Mouse (Mus musculus): Measurements from ENCODE around the gene Slc16a8. TPM values are rescaled to one million over a fixed set of nuclear protein-coding genes. Genes with fewer than 3 reads are reported as not detected.

The Slc16a8 gene
- total and polyA plus RNA-seq, 2 experiments from 2014 or later: 0.67 to 1.8 TPM

DNA sequence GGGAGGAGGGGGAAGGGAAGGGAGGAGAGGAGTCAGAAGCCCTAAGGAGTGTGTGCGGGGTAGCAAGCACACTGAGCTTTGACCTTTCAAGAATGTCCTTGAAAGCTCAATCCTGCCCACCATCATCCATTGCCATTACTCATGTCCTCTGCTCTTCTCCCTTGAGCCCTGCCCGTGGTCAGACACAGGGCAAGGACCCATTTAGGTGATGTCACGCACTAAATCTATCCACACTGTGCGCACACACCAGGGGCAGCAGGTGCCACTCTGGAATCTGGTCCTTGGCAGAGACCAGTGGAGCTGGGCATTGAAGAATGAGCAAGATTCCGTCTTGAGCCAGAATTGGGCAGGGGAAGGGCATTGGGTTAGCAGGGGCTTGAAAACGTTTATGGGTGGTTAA lies 46.4 kb downstream of the Slc16a8 start:
- Histone ChIP-seq H3K4me2 (ENCODE audit: low read depth, low read length) (no peak overlapping the region), H3K4me3 (ENCODE audit: low read depth, low read length) (no peak overlapping the region), H3K27ac (ENCODE audit: low read depth) (no peak overlapping the region), H3K27me3 (ENCODE audit: control insufficient read depth, insufficient read depth, low read length) (no peaks in the 10 kb centered on the region), H3K9me3 (replicated peaks; ENCODE audit: control insufficient read depth, low read length) (no peaks in the 10 kb centered on the region), H3K9ac (replicated peaks; ENCODE audit: low read depth, low read length) (no peak overlapping the region), H3K36me3 (replicated peaks; ENCODE audit: control insufficient read depth, insufficient read depth, low read length) (no peaks in the 10 kb centered on the region), H3K4me1 (ENCODE audit: control insufficient read depth, insufficient read depth) (no peaks in the 10 kb centered on the region)
- WGBS: 64% methylated on average over 6 of the region's 6 CpGs
- DNase-seq (ENCODE audit: low spot score) (no peak), ATAC-seq (ENCODE audit: insufficient read depth, low read depth) (no peak)
- TF ChIP-seq EP300 (IDR thresholded peaks at IDR 0.05; ENCODE audit: low read depth) (no peak), CTCF (IDR thresholded peaks at IDR 0.05; ENCODE audit: low read depth) (no peak)

DNA sequence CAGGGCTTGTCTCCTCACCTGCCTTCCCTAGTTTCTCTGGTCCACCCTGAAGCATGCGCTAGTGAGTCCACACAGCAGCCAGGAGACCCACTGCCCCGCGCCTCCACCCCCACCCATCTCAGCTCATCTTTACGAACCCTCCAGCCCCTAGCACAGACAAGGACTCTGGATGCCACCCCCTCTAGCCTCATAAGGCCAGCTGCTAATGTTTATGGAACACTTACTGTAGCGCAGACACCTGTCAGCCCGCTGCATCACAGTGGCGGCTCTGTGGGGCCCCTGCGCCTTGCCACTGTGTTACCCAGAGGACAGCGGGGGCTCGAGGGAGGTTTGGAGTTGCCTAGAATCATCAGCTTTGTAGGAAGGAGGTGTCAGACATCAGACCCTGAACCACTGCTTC lies 52.0 kb downstream of the Slc16a8 start:
- no peak for DNase-seq (ENCODE audit: low spot score)

DNA sequence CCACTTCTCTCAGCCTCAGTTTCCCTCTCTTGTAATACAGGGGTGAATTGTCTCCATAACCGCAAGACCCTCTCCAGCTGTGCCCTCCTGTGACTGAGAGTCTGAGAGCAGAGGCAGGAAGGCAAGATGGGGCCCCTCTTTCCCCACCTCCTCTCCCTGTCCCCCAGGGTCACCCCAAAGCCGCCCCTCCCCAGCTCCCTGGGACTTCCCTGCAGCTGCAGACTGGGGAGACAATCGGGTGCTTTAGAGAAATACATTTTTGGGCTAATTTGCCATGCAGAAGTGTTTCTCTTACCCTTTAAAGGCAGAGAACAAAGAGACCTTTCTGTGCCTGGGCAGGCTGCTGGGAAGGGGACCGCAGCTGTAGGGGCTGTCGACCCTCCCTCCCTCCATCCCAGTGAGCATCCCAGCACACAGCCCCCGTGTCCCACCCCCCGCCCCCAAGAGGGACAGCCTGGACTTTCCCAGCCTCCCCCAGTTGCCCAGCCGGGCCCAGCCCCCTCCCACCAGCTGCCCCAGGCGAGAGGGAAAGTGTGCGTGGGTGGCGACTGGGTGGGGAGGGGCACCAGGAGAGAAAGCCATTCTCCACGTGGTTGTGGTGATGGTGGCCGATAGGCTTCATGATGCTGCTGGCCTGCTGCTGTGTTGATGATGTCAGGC lies 52.9 kb downstream of the Slc16a8 start:
- ATAC-seq (ENCODE audit: insufficient read depth, low read depth) (no peak), DNase-seq (ENCODE audit: low spot score) (no peak)
- H3K4me3 ChIP-seq (ENCODE audit: low read depth, low read length): no peak overlapping the region
- H3K9me3 ChIP-seq (replicated peaks; ENCODE audit: control insufficient read depth, low read length): no peaks in the 10 kb centered on the region
- no peak overlapping the region for H3K4me2 ChIP-seq (ENCODE audit: low read depth, low read length)
- H3K9ac ChIP-seq (replicated peaks; ENCODE audit: low read depth, low read length): no peak overlapping the region
- H3K27ac ChIP-seq (ENCODE audit: low read depth): no peak overlapping the region
- H3K36me3 ChIP-seq (replicated peaks; ENCODE audit: control insufficient read depth, insufficient read depth, low read length): no peaks in the 10 kb centered on the region
- TF ChIP-seq CTCF (IDR thresholded peaks at IDR 0.05; ENCODE audit: low read depth) (no peak), EP300 (IDR thresholded peaks at IDR 0.05; ENCODE audit: low read depth) (no peak)
- WGBS: 40% methylated on average over 13 of the region's 13 CpGs
- H3K27me3 ChIP-seq (ENCODE audit: control insufficient read depth, insufficient read depth, low read length): no peaks in the 10 kb centered on the region
- H3K4me1 ChIP-seq (ENCODE audit: control insufficient read depth, insufficient read depth): peaks cover 3% of the 10 kb centered on the region; the same call in 1 of the 2 replicates

More for the DNA sequence above, 52.0 kb downstream of the Slc16a8 start:
- Histone ChIP-seq H3K4me3 (ENCODE audit: low read depth, low read length) (no peak overlapping the region), H3K4me2 (ENCODE audit: low read depth, low read length) (no peak overlapping the region), H3K27me3 (ENCODE audit: control insufficient read depth, insufficient read depth, low read length) (no peaks in the 10 kb centered on the region), H3K36me3 (replicated peaks; ENCODE audit: control insufficient read depth, insufficient read depth, low read length) (no peaks in the 10 kb centered on the region), H3K9me3 (replicated peaks; ENCODE audit: control insufficient read depth, low read length) (no peaks in the 10 kb centered on the region), H3K9ac (replicated peaks; ENCODE audit: low read depth, low read length) (no peak overlapping the region), H3K27ac (ENCODE audit: low read depth) (no peak overlapping the region), H3K4me1 (ENCODE audit: control insufficient read depth, insufficient read depth) (peaks cover 3% of the 10 kb centered on the region; the same call in 1 of the 2 replicates)
- WGBS: 35% methylated on average over 10 of the region's 10 CpGs
- TF ChIP-seq EP300 (IDR thresholded peaks at IDR 0.05; ENCODE audit: low read depth): no peak
- TF ChIP-seq CTCF (IDR thresholded peaks at IDR 0.05; ENCODE audit: low read depth): no peak
- no peak for ATAC-seq (ENCODE audit: insufficient read depth, low read depth)

Other genes starting within 250 kb of the Slc16a8 start
- gene H1f0, start 226.3 kb downstream of the Slc16a8 start, total RNA-seq (2014; rRNA removed; ENCODE audit: low replicate concordance): 318 and 358 TPM in 2 replicates
- gene H1f0, start 226.3 kb downstream of the Slc16a8 start, polyA plus RNA-seq (2015; fragmentation: Nextera tagmentation; extraction: Ambion mirVana): 210 and 229 TPM in 2 replicates
- gene Galr3, start 212.9 kb downstream of the Slc16a8 start, total RNA-seq (2014; rRNA removed; ENCODE audit: low replicate concordance): not detected in 2 replicates
- not detected in 2 replicates for gene Galr3, start 212.9 kb downstream of the Slc16a8 start, polyA plus RNA-seq (2015; fragmentation: Nextera tagmentation; extraction: Ambion mirVana)
- gene Ankrd54, start 191.9 kb downstream of the Slc16a8 start, total RNA-seq (2014; rRNA removed; ENCODE audit: low replicate concordance): 20.9 and 27.1 TPM in 2 replicates
- 14.1 and 15.6 TPM in 2 replicates for gene Ankrd54, start 191.9 kb downstream of the Slc16a8 start, polyA plus RNA-seq (2015; fragmentation: Nextera tagmentation; extraction: Ambion mirVana)
- 183 and 210 TPM in 2 replicates for gene Eif3l, start 179.6 kb downstream of the Slc16a8 start, total RNA-seq (2014; rRNA removed; ENCODE audit: low replicate concordance)
- gene Eif3l, start 179.6 kb downstream of the Slc16a8 start, polyA plus RNA-seq (2015; fragmentation: Nextera tagmentation; extraction: Ambion mirVana): 114 and 123 TPM in 2 replicates
- 45.9 and 52.9 TPM in 2 replicates for gene Micall1, start 145.9 kb downstream of the Slc16a8 start, total RNA-seq (2014; rRNA removed; ENCODE audit: low replicate concordance)
- 13.2 and 19.0 TPM in 2 replicates for gene Micall1, start 145.9 kb downstream of the Slc16a8 start, polyA plus RNA-seq (2015; fragmentation: Nextera tagmentation; extraction: Ambion mirVana)
- gene Polr2f, start 113.8 kb downstream of the Slc16a8 start, total RNA-seq (2014; rRNA removed; ENCODE audit: low replicate concordance): 50.2 and 84.8 TPM in 2 replicates
- gene Polr2f, start 113.8 kb downstream of the Slc16a8 start, polyA plus RNA-seq (2015; fragmentation: Nextera tagmentation; extraction: Ambion mirVana): 271 and 286 TPM in 2 replicates
- 2.2 TPM in 1 of 2 replicates, not detected in the other for gene 1700088E04Rik, start 113.5 kb downstream of the Slc16a8 start, total RNA-seq (2014; rRNA removed; ENCODE audit: low replicate concordance)
- gene 1700088E04Rik, start 113.5 kb downstream of the Slc16a8 start, polyA plus RNA-seq (2015; fragmentation: Nextera tagmentation; extraction: Ambion mirVana): 8.8 and 10.7 TPM in 2 replicates
- 0.31 and 0.53 TPM in 2 replicates for gene Sox10, start 89.5 kb downstream of the Slc16a8 start, total RNA-seq (2014; rRNA removed; ENCODE audit: low replicate concordance)
- 0.12 and 0.34 TPM in 2 replicates for gene Sox10, start 89.5 kb downstream of the Slc16a8 start, polyA plus RNA-seq (2015; fragmentation: Nextera tagmentation; extraction: Ambion mirVana)
- 23.8 and 27.2 TPM in 2 replicates for gene Pick1, start 25.6 kb downstream of the Slc16a8 start, total RNA-seq (2014; rRNA removed; ENCODE audit: low replicate concordance)
- 26.9 and 29.8 TPM in 2 replicates for gene Pick1, start 25.6 kb downstream of the Slc16a8 start, polyA plus RNA-seq (2015; fragmentation: Nextera tagmentation; extraction: Ambion mirVana)
- gene Gm49486, start 25.4 kb downstream of the Slc16a8 start, total RNA-seq (2014; rRNA removed; ENCODE audit: low replicate concordance): 0.12 and 0.80 TPM in 2 replicates
- 0.74 and 1.0 TPM in 2 replicates for gene Gm49486, start 25.4 kb downstream of the Slc16a8 start, polyA plus RNA-seq (2015; fragmentation: Nextera tagmentation; extraction: Ambion mirVana)
- 0.23 and 0.27 TPM in 2 replicates for gene Baiap2l2, start 30.8 kb upstream of the Slc16a8 start, total RNA-seq (2014; rRNA removed; ENCODE audit: low replicate concordance)
- 2.2 and 4.5 TPM in 2 replicates for gene Baiap2l2, start 30.8 kb upstream of the Slc16a8 start, polyA plus RNA-seq (2015; fragmentation: Nextera tagmentation; extraction: Ambion mirVana)
- 14.1 and 20.3 TPM in 2 replicates for gene Pla2g6, start 73.6 kb upstream of the Slc16a8 start, total RNA-seq (2014; rRNA removed; ENCODE audit: low replicate concordance)
- 7.1 and 7.9 TPM in 2 replicates for gene Pla2g6, start 73.6 kb upstream of the Slc16a8 start, polyA plus RNA-seq (2015; fragmentation: Nextera tagmentation; extraction: Ambion mirVana)
- gene Maff, start 91.9 kb upstream of the Slc16a8 start, total RNA-seq (2014; rRNA removed; ENCODE audit: low replicate concordance): 12.9 and 19.4 TPM in 2 replicates
- gene Maff, start 91.9 kb upstream of the Slc16a8 start, polyA plus RNA-seq (2015; fragmentation: Nextera tagmentation; extraction: Ambion mirVana): 1.8 and 2.9 TPM in 2 replicates
- gene Tmem184b, start 148.8 kb upstream of the Slc16a8 start, total RNA-seq (2014; rRNA removed; ENCODE audit: low replicate concordance): 70.6 and 111 TPM in 2 replicates
- gene Tmem184b, start 148.8 kb upstream of the Slc16a8 start, polyA plus RNA-seq (2015; fragmentation: Nextera tagmentation; extraction: Ambion mirVana): 31.8 and 32.7 TPM in 2 replicates
- 167 and 193 TPM in 2 replicates for gene Csnk1e, start 200.8 kb upstream of the Slc16a8 start, total RNA-seq (2014; rRNA removed; ENCODE audit: low replicate concordance)
- 55.5 and 61.5 TPM in 2 replicates for gene Csnk1e, start 200.8 kb upstream of the Slc16a8 start, polyA plus RNA-seq (2015; fragmentation: Nextera tagmentation; extraction: Ambion mirVana)

Measured in heart, postnatal 0 days (tissue).